Mouse (Mus musculus) megakaryocyte progenitor cell, adult 5-6 weeks (primary cell): Measurements from ENCODE around the gene Pgm5. TPM values are rescaled to one million over a fixed set of nuclear protein-coding genes. Genes with fewer than 3 reads are reported as not detected.
"Not testable (repeated sequence)": the region's sequence is repeated elsewhere in the genome, so short reads cannot be mapped to it uniquely, and the experiment has no call there.

ENCODE experiments used
- ATAC-seq: replicated peaks from 2 replicates; pipeline ENCODE4 v1.8.0; 2016; ENCODE audit warnings: mild to moderate bottlenecking, moderate TSS enrichment, inconsistent platforms; ENCODE audit not compliant: poor library complexity
- total RNA-seq, 2 experiments: library from RNA; stranded (forward) in 1 of 2; stranded (reverse) in 1 of 2; fragments of 157-497, 149-512 nt in 1 of 2; fragments of 200-1000 nt in 1 of 2; gene quantifications; 2 replicates each; pipeline versions ENCODE4 v1.2.3 to v1.2.4; 2015 to 2017

Pgm5 gene
- total RNA-seq, 2 experiments from 2014 or later, result not detected

DNA sequence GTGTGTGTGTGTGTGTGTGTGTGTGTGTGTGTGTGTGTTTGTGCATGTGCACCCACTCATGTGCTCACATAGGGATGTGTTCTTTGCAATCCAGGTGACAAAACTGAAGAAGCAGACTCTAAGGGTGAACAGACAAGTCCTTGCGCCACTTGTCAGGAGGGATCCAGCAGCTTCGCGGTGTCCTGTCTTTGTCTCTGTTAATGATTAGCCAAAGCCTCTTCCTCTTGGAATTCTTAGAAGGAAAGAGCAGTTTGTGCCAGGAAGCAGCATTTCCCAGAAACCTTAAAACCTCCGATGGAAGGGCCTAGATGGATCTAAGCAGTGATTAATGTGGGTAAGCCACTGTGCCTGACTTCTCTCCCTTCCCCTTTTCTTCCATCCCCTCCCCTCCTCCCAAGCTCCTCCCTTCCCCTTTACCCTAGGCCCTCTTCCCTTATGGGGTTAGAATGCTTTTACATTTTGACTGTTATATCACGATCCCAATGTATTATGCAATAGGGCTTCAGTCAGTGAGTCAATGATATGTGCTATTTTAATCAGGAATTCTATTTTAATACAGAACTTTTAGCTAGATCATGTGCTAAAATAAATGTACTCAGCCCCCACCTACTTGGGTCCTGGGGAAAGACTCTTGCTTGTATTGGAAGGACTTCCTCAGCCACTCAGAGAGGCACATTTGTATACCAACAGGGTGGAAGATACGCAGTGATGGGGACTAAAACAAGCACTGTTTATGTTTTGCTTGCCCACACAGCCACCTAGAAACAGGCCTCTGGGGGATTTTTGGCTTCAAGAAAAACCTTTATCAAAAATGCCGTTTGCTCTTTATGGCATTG is 154.4 kb downstream of the Pgm5 start:
- peak; percentile 90 for ATAC-seq

DNA sequence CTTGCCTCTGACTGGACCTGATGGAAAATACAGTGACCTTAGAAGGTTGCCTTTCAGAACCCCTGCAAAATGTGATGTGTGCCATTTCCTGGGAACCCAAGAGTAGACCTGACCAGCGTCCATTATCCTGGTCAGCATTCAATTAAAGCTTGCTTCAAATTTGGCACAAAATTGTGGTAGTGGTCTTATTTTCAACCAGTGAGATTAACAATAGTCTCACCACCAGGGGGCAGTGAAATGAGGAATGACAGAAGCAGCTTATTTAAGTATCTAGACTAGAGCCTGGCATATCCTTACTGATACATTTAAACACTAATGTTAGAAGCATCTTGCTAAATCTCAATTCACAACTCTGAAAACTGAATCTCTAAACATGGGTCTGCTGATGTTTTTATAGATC is 156.3 kb downstream of the Pgm5 start:
- no peak for ATAC-seq

DNA sequence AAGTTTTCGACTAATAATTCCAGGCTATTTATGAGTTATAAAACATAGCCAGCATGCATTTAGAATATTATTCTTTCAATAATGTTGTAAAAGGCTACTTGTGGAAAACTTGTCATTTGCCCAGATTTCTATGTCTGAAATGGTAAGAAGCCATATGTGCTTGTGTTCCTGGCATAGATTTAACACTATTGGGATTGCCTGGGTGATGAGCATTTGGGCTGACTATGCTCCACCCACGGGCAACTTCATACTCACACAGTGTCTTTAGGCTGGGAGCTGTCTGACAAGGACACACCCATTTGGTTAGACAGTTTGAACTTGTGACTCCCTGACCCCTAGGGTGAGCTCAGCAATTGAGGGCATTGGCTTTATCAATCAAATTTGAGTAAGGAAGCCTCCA is 157.3 kb downstream of the Pgm5 start:
- no peak for ATAC-seq

DNA sequence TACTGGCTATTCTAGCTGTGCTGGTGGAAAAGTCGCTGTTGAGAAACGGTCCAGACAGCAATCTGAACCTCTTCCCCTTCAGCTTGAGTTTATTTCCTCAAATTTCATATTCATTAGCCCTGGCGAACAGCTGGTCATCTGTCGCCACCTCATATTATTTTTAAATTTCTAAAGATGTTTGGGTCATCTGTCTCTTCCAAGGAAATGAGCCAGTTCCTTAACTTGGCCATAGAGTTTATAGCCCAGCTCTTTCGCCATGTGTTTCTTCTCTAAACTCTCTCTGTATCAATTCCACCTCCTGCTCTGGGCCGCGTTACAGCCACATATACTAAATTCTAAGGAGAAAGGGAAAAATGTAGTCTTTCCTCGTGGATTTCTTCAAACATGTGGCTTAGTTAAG is 158.0 kb downstream of the Pgm5 start:
- no peak for ATAC-seq

DNA sequence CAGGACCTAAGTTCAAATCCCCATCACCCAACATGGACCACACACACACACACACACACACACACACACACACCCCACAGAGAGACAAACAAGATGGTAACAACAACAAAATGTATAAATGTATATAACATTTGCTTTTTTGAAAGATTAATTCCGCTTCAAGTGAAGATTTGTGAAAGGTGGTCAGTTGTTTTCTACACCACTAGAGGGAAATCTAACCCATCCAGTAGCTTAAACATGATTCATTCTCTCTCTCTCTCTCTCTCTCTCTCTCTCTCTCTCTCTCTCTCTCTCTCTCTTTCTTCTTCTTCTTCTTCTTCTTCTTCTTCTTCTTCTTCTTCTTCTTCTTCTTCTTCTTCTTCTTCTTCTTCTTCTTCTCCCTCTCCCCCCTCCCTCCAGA is 158.5 kb downstream of the Pgm5 start:
- ATAC-seq, result not testable (repeated sequence)

DNA sequence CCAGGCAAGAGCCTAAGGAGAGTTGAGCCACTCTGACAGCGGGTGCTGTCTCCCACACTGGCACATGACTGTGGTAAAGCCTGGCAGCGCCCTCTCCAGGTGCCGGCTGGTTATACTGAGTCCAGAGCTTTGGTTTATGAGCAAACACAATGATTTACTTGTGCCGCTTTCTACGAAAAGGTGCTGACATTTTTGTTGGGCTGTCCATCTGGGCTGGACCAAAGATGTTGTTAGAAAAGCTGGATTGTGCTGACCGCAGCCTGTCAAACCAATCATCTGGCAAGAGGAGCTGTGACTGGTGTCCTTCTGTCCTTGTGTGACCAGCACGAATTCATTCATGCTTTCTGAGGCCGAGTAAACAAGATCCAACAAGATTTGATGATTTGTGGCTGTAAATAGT is 159.9 kb downstream of the Pgm5 start:
- no peak for ATAC-seq

DNA sequence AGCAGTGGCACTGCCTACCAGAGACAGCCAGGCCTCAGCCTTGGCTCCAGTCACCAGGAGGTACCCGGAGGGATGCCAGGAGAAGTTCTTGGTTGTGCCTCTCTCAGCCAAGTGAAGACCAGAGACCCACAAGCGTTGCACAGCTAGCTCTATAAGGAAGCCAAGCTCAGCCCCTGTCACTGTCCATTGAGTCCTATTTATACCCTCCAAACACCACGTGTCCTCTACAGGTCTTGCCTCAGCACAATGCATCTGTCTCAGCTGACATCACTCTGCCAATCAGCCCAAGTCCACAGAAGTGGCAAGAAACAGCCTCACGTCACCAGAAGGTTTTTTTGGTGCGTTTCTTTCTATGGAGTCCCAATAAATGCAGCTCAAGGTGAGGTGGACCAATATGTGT is 161.0 kb downstream of the Pgm5 start:
- no peak for ATAC-seq

DNA sequence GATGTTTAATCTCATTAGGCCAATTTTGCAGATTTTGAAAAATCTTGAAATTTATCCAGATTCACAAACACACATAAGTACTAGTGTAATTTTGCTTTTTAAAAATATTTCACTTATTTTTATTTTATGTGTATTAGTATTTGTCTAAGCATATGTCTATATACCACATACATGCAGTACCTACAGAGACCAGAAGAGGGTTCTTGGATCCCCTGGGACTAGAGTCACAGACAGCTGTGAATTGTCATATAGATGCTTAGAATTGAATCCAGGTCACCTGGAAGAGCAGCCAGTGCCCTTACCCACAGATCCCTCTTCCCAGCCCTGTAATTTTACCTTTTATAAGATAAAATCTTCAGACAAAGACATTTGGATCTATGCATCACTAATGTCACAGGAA is 161.7 kb downstream of the Pgm5 start:
- ATAC-seq, result no peak

DNA sequence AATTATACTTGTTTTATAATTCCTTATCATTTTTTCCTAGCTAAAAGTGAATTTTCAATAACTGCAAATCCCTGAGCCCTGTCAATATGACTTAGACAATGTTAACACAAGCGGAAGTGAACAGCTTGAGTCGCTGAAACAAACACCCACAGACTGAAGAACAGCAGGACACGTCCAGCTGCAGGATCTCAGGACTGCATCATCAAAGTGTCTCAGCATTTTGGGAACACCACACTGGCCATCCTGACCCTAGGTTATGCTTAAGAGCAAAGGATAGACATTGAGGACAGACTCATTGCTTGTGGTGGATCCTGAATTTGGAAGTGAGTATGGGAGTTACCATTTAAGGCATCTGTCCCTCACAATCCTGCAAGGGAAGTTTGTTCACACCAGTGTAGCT is 162.5 kb downstream of the Pgm5 start:
- no peak for ATAC-seq

DNA sequence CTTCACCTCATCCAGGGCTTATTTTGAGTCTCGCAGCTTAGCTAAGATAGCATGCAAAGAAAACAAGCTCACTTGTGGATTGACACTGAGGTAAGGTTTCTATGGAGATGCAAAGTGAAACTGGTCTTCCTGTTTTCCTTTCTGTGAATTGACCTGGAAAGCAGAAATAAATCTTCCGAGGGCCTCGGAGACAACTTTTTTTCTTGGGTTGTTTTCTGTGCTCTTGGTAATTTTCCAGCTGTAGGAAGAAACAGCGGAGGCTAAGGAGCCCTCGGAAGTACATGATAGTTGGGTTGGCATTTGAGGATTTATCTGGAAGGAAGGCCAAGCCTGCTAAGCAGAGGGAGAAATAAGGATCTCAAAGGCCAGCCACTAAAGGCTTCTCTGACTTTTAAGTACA is 163.0 kb downstream of the Pgm5 start:
- no peak for ATAC-seq

DNA sequence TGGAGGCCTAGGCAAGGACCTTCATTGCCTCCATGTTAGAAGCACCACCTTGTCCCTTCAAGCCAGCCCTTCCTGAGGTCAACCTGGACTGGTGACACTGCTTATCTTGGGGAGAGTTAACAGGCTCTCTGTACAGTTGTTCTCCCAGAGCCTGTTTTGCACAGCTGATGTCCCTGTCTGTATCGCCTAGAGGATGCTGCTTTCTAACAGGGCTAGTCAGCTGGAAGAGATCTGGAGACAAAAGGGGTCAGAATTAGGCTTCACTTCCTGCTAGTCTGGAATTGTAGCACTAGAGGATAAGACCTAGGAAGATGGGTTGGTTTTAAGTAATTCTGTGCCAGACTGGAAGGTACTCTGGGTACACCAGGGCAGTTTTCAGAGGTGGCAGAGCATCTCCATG is 163.7 kb downstream of the Pgm5 start:
- no peak for ATAC-seq

DNA sequence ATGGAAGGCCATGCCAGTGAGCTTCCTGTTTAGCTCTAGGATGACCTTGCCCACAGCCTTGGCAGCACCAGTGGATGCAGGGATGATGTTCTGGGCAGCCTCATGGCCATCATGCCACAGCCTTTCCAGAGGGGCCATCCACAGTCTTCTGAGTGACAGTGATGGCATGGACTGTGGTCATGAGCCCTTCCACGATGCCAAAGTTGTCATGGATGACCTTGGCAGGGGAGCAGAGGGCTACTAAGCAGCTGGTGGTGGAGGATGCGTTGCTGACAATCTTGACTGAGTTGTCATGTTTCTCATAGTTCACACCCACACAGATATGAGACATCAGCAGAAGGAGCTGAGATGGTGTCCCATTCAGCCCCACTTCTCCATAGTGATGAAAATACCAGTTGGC is 169.0 kb downstream of the Pgm5 start:
- no peak for ATAC-seq

DNA sequence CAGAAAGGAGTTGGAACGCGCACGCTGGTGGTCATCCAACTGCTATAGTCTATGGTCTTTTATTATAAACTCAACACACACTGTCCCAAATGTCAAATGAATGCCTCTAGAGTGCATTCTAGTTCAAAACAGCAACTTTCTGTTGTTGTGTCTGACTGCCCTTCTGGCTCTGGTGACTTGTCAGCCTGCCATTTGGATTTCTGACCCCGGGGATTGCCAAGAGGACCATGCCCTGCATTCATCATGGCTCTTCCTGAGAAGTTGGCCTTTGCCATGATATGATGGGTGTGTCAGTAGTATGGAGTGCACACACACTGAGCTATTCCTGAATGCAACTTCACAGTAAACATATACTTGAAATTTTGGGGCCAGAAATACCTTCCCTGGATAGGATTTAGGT is 172.1 kb downstream of the Pgm5 start:
- ATAC-seq, result no peak

DNA sequence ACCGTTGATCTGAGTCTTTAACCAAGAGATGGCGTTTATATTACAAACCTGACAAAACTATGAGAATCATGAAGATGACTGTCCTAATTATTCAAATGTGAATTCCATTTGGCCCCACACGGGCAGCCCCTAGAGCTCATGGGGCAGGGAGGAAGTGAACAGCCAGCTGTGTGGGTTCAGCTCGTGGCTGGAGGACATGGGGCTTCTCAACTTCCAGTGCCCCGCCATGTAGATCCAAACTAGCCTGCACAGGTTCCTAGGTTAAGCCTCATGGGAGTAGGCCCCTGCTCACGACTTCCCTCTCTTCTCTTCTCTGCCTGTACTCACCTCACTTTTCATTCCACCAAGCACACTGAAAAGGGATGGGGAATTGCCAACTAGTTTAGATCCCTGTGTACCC is 173.3 kb downstream of the Pgm5 start:
- no peak for ATAC-seq

DNA sequence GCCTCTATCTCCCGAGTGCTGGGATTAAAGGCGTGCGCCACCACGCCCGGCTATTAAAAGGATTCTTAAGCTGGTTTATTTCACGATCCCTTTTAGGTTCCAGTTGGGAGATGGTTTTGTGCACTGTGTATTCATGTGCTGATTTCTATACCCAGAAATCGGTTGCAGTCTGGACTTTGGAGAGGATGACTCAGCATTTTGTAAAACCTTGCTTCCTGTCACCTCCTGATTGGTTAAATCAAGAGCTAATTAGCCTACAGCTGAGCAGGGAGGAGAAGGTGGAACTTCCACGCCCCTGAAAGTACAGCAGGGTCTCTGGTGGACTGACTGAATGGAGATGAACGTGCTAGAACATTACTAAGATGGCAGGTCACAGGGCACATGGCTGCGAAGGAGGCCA is 175.2 kb downstream of the Pgm5 start:
- ATAC-seq, result no peak

DNA sequence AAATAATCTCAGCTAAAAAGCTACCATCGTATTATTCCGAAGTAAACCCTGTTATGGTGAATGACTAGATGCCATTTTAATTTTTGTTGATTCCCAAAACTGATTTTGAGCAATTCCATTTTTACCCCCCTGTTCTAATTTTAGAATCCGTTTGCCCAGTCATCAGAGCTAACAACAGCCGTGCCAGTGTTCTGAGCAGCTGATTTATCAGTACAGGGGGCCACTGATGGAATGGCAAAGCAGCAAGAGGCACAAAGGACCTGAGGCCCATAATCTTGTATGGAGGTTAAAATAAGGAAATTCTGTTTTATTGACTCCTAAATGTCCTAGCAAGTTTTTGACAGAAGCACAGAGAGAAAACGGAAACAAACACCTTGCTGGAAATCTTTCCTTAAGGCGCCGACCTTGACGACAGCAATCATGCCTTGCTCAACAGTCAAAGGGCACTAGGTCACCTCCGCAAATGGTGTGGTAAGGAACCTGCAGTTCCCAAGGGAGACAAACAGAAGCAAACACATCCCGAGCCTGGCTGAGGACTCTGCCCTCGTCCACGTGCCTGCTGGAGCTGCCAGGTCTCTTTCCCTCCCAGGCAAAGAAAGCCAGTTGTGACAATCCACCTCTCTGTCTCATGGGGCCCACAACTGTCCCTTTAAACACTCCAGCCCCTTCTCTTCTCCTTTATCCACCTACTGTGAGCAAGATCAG is 178.5 kb downstream of the Pgm5 start:
- no peak for ATAC-seq

DNA sequence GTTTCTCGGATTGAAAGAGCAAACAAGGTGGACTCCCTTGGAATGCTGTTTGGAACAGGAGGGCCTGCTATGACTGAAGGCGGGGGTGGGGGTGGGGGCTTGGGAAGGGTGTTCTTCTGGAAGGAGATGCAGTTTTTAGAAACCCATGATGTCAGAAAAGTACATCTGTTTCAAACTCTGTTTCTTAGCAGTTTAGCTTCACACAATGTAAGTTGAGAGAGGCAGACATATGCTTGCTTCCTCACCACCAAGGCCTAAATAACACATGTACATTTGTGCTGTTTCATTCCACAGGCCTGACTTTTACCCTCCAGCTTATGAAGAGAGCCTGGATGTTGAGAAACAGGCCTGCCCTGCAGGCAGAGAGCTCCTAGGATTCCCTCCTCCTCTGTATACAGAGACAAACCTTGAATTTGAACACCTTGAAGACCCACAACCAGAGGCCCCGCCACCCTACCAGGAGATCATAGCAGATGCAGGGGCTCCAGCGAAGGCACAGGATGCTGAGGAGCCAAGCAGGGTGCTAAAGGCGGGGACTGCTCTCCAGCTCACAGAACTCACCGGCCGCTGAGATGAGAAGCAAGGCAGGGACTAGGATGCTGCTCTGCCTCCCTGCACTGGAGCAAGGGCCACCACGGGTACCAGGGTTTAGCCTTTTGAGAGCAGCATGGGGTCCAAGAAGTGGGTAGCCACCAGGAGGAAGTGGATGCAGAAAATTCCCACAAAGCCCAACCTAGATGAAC is 184.2 kb downstream of the Pgm5 start:
- no peak for ATAC-seq

DNA sequence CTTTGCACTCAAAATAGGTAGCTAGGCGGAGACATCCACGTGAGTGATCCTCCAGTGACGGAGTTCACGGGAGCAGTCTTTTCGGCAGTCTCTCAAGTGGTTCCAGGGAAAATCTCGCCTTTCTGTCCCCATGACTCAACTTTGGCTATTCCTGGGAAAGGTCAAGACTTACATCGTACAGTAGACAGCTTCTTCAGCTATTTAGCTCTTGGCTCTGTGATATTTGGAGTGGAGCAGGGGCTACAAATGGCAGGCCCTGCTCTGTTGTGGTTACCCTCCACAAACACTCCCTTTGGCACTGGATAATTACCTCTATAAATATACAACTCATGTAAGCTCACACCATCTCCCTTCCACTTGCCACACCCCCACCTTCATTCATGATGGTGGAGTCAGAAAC is 185.2 kb downstream of the Pgm5 start:
- no peak for ATAC-seq

DNA sequence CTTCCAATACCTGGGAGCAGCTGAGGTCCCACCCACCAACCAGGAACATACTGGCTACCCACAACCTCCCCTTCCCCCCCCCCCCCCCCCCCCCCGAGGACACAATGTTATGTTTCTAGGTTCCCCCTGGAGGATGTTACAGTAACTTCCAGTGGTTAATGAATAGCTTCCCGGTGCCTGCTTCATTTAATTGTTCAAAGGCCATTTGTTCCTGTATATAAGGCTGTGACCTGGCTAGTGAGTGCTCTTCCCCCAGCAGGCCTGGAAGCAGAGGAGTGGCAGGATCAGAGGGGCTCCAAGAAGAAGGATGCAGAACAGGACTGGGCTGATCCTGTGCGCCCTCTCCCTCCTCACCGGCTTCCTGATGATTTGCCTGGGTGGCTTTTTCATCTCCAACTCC is 187.9 kb downstream of the Pgm5 start, which contains the start of gene Tmem252:
TSS of gene Tmem252 (plus strand) at position 247 of the 400 bp plus-strand sequence.
- no peak for ATAC-seq

DNA sequence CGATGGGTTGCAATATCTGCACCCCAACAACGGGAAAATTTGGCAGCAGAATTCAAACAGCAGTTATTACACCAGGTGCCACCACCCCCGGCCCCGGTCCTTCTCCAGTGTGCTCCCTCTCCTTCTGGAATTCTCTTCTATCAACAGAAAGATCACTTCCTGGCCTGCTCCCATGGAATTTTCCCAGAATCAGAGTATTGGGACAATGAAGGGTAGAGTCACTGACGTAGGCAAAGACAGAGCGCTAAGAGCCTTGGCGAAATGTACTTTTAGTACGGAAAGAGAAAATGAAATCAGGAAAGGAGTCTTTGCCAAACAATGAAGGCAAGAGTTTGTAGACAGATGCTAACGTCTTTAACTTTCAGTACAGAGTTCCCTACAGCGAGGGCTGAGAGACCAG is 188.3 kb downstream of the Pgm5 start:
- no peak for ATAC-seq

DNA sequence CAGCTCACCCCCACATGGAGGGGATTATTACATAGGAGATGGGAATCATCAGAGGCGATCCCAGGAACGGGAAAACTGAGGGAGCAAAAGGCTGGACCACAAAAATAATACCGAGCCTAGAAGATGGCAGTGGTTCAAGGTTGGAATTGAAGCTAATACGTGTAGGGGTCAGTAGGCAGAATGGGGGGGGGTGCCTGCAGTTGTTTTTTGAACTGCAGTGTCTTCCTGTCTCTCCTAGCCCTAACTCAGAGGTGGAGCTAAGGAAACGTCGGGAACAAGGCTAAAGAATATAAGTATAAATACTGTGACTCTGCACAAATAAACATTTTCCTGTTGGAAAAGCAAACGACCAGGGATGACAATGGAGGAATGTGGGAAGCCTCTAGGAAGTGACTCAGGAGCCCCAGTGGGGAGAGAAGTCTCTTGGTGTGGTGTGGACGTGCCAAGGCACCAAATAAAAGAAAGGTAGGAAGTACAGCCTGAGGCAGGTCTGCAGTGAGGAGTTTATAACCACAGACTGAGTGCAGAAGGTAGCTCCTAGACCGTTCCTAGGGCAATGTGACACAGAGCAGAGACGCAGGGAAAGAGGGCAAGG is 189.2 kb downstream of the Pgm5 start:
- no peak for ATAC-seq
